Mouse (Mus musculus) kidney, embryonic 16.5 days (tissue): Measurements from ENCODE around the gene Ephb1. TPM values are rescaled to one million over a fixed set of nuclear protein-coding genes. Genes with fewer than 3 reads are reported as not detected.

ENCODE experiments used
- ATAC-seq: fragments of 200-750 bp; cut with Nextera tagmentation; 2 replicates; pipeline ENCODE4 v1.8.0; 2017; ENCODE audit warnings: moderate TSS enrichment; ENCODE audit not compliant: low FRiP score, low TSS enrichment
- H3K27ac ChIP-seq: fragments of 300-500 bp; sonication (generic); 2 replicates; pipeline ENCODE4 v1.5.1; 2014; ENCODE audit warnings: low read length
- H3K27me3 ChIP-seq: fragments of 300-500 bp; sonication (generic); 2 replicates; pipeline ENCODE4 v1.6.1; 2014; ENCODE audit warnings: low read length, control low read depth, mixed read lengths; ENCODE audit not compliant: insufficient read depth
- H3K36me3 ChIP-seq: fragments of 300-500 bp; sonication (generic); 2 replicates; pipeline ENCODE4 v1.6.1; 2014; ENCODE audit warnings: low read length, control low read depth, mixed read lengths; ENCODE audit not compliant: insufficient read depth
- H3K4me1 ChIP-seq: fragments of 300-500 bp; sonication (generic); 2 replicates; pipeline ENCODE4 v1.6.1; 2014; ENCODE audit warnings: low read length, control low read depth, mixed read lengths; ENCODE audit not compliant: insufficient read depth
- H3K4me2 ChIP-seq: fragments of 300-500 bp; sonication (generic); replicated peaks from 2 replicates; pipeline ENCODE4 v1.6.1; 2014; ENCODE audit warnings: low read depth, low read length
- H3K4me3 ChIP-seq: fragments of 300-500 bp; sonication (generic); 2 replicates; pipeline ENCODE4 v1.5.1; 2014; ENCODE audit warnings: mild to moderate bottlenecking, low read length
- H3K9ac ChIP-seq: fragments of 300-500 bp; sonication (generic); replicated peaks from 2 replicates; pipeline ENCODE4 v1.6.1; 2014; ENCODE audit warnings: low read length
- H3K9me3 ChIP-seq: fragments of 300-500 bp; sonication (generic); 2 replicates; pipeline ENCODE4 v1.6.1; 2016; ENCODE audit warnings: low read length, control low read depth
- WGBS: fragments of 180-500 bp; shearing (Covaris S2); extraction: QIAGEN DNeasy Blood & Tissue Kit; methylation state at CpG from one replicate; pipeline ENCODE4 v1.1.7; 2014; 5-methylcytosine and 5-hydroxymethylcytosine counted together
- polyA plus RNA-seq: library from polyadenylated mRNA; unstranded; fragments of >200 nt; fragmentation: Nextera tagmentation; extraction: Ambion mirVana; gene quantifications from 2 replicates; pipeline ENCODE4 v1.2.1, GENCODE M21; 2015

Gene Ephb1
- polyA plus RNA-seq, 1 experiment from 2014 or later: 4.1 TPM

- no peaks in the 10 kb centered on the region for H3K9me3 ChIP-seq
- peak overlapping the region; percentile 53 for H3K4me2 ChIP-seq
- H3K4me3 ChIP-seq: peak overlapping the region; percentile 40
- peaks cover 22% of the 10 kb centered on the region for H3K4me1 ChIP-seq
- H3K9ac ChIP-seq: peak overlapping the region; percentile 44
- H3K27ac ChIP-seq: no peak overlapping the region
- no peaks in the 10 kb centered on the region for H3K36me3 ChIP-seq
- 2% methylated on average over 18 of the region's 18 CpGs for WGBS
- peak; percentile 73 for ATAC-seq
- H3K27me3 ChIP-seq: no peaks in the 10 kb centered on the region; the same call in 1 of the 2 replicates
Measured at GRCm38 (mm10) chr9:102267311-102268027, 87.0 kb downstream of the Ephb1 start.

- Histone ChIP-seq H3K9ac (no peak overlapping the region), H3K27me3 (peaks cover 4% of the 10 kb centered on the region; the same call in 1 of the 2 replicates), H3K9me3 (no peaks in the 10 kb centered on the region), H3K4me3 (no peak overlapping the region), H3K27ac (no peak overlapping the region), H3K4me1 (peaks cover 22% of the 10 kb centered on the region), H3K4me2 (no peak overlapping the region), H3K36me3 (no peaks in the 10 kb centered on the region)
- no peak for ATAC-seq
- 48% methylated on average over 7 of the region's 7 CpGs for WGBS
Measured at GRCm38 (mm10) chr9:102263760-102264159, 90.7 kb downstream of the Ephb1 start.

GRCm38 (mm10) chr9:102262100-102262501, 92.4 kb downstream of the Ephb1 start:
- Histone ChIP-seq H3K36me3 (no peaks in the 10 kb centered on the region), H3K4me3 (no peak overlapping the region), H3K27ac (no peak overlapping the region), H3K4me2 (no peak overlapping the region), H3K9me3 (no peaks in the 10 kb centered on the region), H3K9ac (no peak overlapping the region), H3K27me3 (peaks cover 4% of the 10 kb centered on the region; the same call in 1 of the 2 replicates), H3K4me1 (peaks cover 10% of the 10 kb centered on the region)
- ATAC-seq: no peak
- 28% methylated on average over 4 of the region's 4 CpGs for WGBS

DNA sequence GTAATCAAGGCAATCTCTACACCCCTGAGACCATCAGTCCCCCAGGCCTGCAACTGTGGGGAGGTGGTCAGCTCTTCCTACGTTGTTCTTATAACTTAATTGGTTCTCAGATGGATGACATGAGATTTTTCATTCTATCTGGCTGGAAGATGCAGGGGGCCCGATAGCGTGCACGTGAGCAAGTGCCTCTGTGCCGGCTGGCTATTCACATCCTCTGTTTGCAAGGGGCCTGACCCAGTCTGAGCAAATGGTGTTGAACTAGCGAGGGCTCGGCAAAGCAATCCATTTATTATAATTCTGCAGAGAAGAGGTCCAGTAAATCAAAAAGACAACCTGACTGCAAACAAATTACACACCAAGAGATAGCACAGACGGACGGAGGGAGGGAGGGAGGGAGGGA, 93.0 kb downstream of the Ephb1 start:
- H3K4me3 ChIP-seq: no peak overlapping the region
- no peak overlapping the region for H3K4me2 ChIP-seq
- no peak overlapping the region for H3K27ac ChIP-seq
- WGBS: 25% methylated on average over 9 of the region's 9 CpGs
- H3K4me1 ChIP-seq: peaks cover 7% of the 10 kb centered on the region; the same call in 1 of the 2 replicates
- H3K27me3 ChIP-seq: peaks cover 4% of the 10 kb centered on the region; the same call in 1 of the 2 replicates
- H3K36me3 ChIP-seq: no peaks in the 10 kb centered on the region
- no peak overlapping the region for H3K9ac ChIP-seq
- no peaks in the 10 kb centered on the region for H3K9me3 ChIP-seq
- ATAC-seq: no peak

DNA sequence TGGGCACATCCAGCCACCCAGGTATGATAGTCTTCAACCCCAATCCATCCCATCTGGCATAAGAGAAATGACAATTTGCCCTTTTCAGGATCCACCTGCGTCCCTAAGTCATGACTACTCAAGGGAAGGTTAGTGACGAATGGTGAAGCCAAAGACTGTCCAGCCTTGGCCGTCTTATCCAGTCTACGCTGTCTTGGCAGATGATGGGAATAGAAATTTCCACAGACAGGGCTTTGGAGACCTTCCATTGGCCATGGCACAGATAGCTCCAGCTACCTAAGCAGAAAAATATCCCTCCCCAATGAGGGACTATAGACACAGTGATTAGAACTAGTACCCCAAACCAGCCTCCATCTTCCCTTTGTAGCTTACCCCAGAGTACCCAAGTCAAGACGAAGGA, 98.1 kb downstream of the Ephb1 start:
- Histone ChIP-seq H3K4me1 (no peaks in the 10 kb centered on the region), H3K4me2 (no peak overlapping the region)
- 91% methylated on average over 5 of the region's 5 CpGs for WGBS

DNA sequence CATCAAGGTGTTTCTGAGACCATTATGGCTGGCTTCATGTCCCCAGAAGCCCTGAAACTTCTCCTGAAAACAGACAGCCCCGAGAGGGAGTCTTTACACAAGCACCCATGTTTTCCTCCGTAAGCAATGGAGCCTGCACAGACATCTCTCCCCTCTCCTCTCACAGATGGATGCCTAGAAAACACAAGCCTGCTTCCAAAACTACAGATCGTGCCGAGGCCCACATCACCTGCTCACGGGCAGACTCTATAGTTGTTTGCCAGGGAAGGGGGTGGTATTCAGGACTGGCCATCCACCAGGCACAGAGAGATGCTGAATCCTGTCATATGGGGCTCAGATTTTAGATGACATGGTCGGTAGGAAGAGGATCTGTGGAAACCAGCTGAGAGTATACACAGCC, 98.7 kb downstream of the Ephb1 start:
- 88% methylated on average over 6 of the region's 6 CpGs for WGBS
- Histone ChIP-seq H3K4me2 (no peak overlapping the region), H3K4me3 (no peak overlapping the region), H3K27ac (no peak overlapping the region), H3K27me3 (0 out of 2 replicates have a peak, but pooled peaks cover 1% of the 10 kb centered on the region), H3K36me3 (no peaks in the 10 kb centered on the region), H3K4me1 (no peaks in the 10 kb centered on the region), H3K9me3 (no peaks in the 10 kb centered on the region), H3K9ac (no peak overlapping the region)
- no peak for ATAC-seq

More for the DNA sequence above, 98.1 kb downstream of the Ephb1 start:
- Histone ChIP-seq H3K36me3 (no peaks in the 10 kb centered on the region), H3K9ac (no peak overlapping the region), H3K4me3 (no peak overlapping the region), H3K9me3 (no peaks in the 10 kb centered on the region), H3K27ac (no peak overlapping the region), H3K27me3 (0 out of 2 replicates have a peak, but pooled peaks cover 4% of the 10 kb centered on the region)
- no peak for ATAC-seq

GRCm38 (mm10) chr9:102249124-102249816, 105.2 kb downstream of the Ephb1 start:
- Histone ChIP-seq H3K4me1 (peaks cover 17% of the 10 kb centered on the region), H3K36me3 (no peaks in the 10 kb centered on the region), H3K9ac (no peak overlapping the region), H3K4me2 (peak overlapping the region; percentile 13; the same call in 1 of the 2 replicates), H3K27me3 (no peaks in the 10 kb centered on the region; the same call in 1 of the 2 replicates), H3K9me3 (no peaks in the 10 kb centered on the region), H3K27ac (peak overlapping the region; percentile 9; the same call in 1 of the 2 replicates), H3K4me3 (no peak overlapping the region)
- peak; percentile 86 for ATAC-seq
- WGBS: 10% methylated on average over 9 of the region's 9 CpGs

- Histone ChIP-seq H3K27ac (no peak overlapping the region), H3K4me3 (no peak overlapping the region), H3K4me2 (no peak overlapping the region), H3K9ac (no peak overlapping the region), H3K27me3 (no peaks in the 10 kb centered on the region; the same call in 1 of the 2 replicates), H3K36me3 (no peaks in the 10 kb centered on the region), H3K9me3 (no peaks in the 10 kb centered on the region), H3K4me1 (peaks cover 22% of the 10 kb centered on the region)
- ATAC-seq: no peak
- WGBS: 71% methylated on average over 7 of the region's 7 CpGs
Measured at GRCm38 (mm10) chr9:102245551-102245950, 108.9 kb downstream of the Ephb1 start.

GRCm38 (mm10) chr9:102243296-102243695, 111.2 kb downstream of the Ephb1 start:
- Histone ChIP-seq H3K9ac (no peak overlapping the region), H3K4me1 (peaks cover 6% of the 10 kb centered on the region), H3K27me3 (no peaks in the 10 kb centered on the region), H3K27ac (no peak overlapping the region), H3K9me3 (no peaks in the 10 kb centered on the region), H3K4me2 (no peak overlapping the region), H3K36me3 (no peaks in the 10 kb centered on the region), H3K4me3 (no peak overlapping the region)
- WGBS: 23% methylated on average over 7 of the region's 7 CpGs
- peak; percentile 50; the same call in 1 of the 2 replicates for ATAC-seq

- Histone ChIP-seq H3K4me3 (no peak overlapping the region), H3K36me3 (no peaks in the 10 kb centered on the region), H3K27me3 (no peaks in the 10 kb centered on the region), H3K9me3 (no peaks in the 10 kb centered on the region), H3K4me1 (peaks cover 6% of the 10 kb centered on the region; the same call in 1 of the 2 replicates), H3K4me2 (no peak overlapping the region), H3K9ac (no peak overlapping the region), H3K27ac (no peak overlapping the region)
- ATAC-seq: no peak
- WGBS: 52% methylated on average over 2 of the region's 2 CpGs
Measured at GRCm38 (mm10) chr9:102241546-102241945, 112.9 kb downstream of the Ephb1 start.
